Mouse (Mus musculus) erythroid progenitor cell, adult 5-6 weeks (primary cell): ENCODE measurements at regions not wholly inside any gene's neighbourhood (a gene's known extent, or its start where the extent isn't known, plus 50 kb on each side); places are given as distances from the start of the nearest gene placed in this dataset.

ENCODE experiments used
- ATAC-seq: replicated peaks from 2 replicates; pipeline ENCODE4 v1.8.0; 2016; ENCODE audit warnings: moderate number of reproducible peaks, mild to moderate bottlenecking, moderate TSS enrichment, inconsistent platforms; ENCODE audit not compliant: poor library complexity, low FRiP score, severe bottlenecking

DNA sequence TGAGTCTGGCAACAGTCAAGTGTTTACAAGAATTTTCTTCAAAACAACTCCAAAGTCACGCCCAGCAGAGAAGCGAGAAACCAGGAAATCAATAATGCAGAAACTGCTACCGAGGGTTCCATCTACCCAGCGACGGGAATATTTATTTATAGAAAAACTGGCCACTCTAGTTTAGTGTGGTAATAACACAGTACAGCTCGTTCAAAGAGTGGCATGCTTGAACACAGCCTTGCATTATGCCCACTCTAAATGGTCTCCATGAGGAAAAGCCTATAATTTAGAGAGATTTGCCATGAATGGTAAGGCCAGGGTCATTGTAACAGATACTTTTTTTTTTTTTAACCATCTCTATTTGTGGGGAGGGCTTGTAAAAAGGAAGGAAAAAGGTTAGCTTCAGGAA is 67.8 kb upstream of the Tent5a start:
- ATAC-seq = no peak

GRCm38 (mm10) chr9:85391283-85391682 is 64.1 kb upstream of the Tent5a start:
- ATAC-seq = no peak

GRCm38 (mm10) chr9:85388775-85389393 is 61.7 kb upstream of the Tent5a start:
- no peak for ATAC-seq

DNA sequence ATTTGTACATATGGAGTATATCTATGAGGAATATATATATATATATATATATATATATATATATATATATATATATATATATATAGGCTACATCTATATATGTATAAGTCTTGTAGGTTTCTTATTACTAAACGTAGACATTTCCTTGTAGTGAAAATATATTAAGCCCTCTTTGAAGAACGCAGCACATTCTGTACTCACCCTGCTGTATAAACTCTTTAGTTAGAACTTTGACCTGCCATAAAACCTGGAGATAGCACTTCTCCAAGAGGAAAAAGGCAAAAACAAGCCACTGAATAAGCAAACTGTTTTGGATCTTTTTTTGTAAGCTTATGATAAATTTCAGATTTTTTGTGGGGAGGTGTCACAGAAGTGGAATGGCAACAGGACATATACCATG is 55.3 kb upstream of the Tent5a start:
- no peak for ATAC-seq

DNA sequence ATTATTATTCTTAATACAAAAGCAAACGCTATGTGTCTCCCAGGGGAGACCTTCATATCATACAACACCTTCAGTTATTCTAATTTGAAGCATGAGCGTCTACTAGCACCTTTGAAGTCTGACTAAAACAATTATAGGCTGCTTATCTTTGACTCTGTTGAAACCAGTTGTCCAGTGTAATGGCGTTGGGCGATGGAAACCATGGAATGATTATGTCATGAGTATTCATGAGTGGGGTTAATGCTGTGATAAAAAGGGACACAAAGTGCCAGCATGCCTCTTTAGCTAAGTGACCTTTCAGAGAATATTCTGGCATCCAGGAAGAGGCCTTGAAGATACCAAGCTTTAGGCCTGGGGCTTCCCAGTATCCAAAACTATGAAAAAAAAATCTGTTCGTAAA is 53.6 kb upstream of the Tent5a start:
- ATAC-seq = no peak

DNA sequence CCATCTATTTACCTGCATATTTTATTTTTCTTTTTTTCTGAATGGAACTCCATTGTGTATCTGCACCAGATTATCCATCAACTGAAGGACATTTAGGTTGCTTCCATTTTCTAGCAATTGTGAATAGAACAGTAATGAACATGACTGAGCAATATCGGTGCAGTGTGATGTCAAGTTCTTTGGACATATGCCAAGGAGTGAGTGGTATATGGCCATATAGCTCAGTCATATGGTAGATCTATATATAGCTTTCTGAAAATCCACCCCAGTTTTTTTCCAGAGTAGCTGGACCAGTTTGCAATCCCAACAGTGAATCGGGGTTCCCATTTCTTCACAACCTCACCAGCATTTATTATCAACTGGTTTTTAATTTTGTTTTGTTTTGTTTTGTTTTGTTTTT is 52.0 kb upstream of the Tent5a start:
- no peak for ATAC-seq
